Mouse (Mus musculus) intestine, postnatal 0 days (tissue): ENCODE measurements around the gene Pik3cd. TPM values are rescaled to one million over a fixed set of nuclear protein-coding genes. Genes with fewer than 3 reads are reported as not detected.
"Not testable (repeated sequence)": the region's sequence is repeated elsewhere in the genome, so short reads cannot be mapped to it uniquely, and the experiment has no call there.

Source experiments
- ATAC-seq: fragments of 200-750 bp; cut with Nextera tagmentation; 2 replicates; pipeline ENCODE4 v1.8.0; 2017; ENCODE audit warnings: mild to moderate bottlenecking, moderate TSS enrichment, moderate library complexity
- H3K27ac ChIP-seq: fragments of 300-500 bp; sonication (generic); 2 replicates; pipeline ENCODE4 v1.5.1; 2014; ENCODE audit warnings: mild to moderate bottlenecking, low read depth, low read length, moderate library complexity
- H3K27me3 ChIP-seq: fragments of 300-500 bp; sonication (generic); replicated peaks from 2 replicates; pipeline ENCODE4 v1.6.1; 2014; ENCODE audit warnings: low read length, mixed read lengths; ENCODE audit not compliant: control insufficient read depth, insufficient read depth
- H3K36me3 ChIP-seq: fragments of 300-500 bp; sonication (generic); 2 replicates; pipeline ENCODE4 v1.6.1; 2014; ENCODE audit warnings: mild to moderate bottlenecking, moderate library complexity; ENCODE audit not compliant: control insufficient read depth, insufficient read depth
- H3K4me1 ChIP-seq: fragments of 300-500 bp; sonication (generic); replicated peaks from 2 replicates; pipeline ENCODE4 v1.6.1; 2014; ENCODE audit warnings: antibody characterized with exemption, low read length, mixed read lengths; ENCODE audit not compliant: control insufficient read depth, insufficient read depth
- H3K4me2 ChIP-seq: fragments of 300-500 bp; sonication (generic); replicated peaks from 2 replicates; pipeline ENCODE4 v1.6.1; 2014; ENCODE audit warnings: low read depth, mild to moderate bottlenecking, moderate library complexity
- H3K4me3 ChIP-seq: fragments of 300-500 bp; sonication (generic); 2 replicates; pipeline ENCODE4 v1.5.1; 2014; ENCODE audit warnings: low read depth, low read length
- H3K9ac ChIP-seq: fragments of 300-500 bp; sonication (generic); 2 replicates; pipeline ENCODE4 v1.6.1; 2014; ENCODE audit warnings: mild to moderate bottlenecking, low read depth, low read length
- H3K9me3 ChIP-seq: fragments of 300-500 bp; sonication (generic); 2 replicates; pipeline ENCODE4 v1.6.1; 2016; ENCODE audit warnings: mixed run types; ENCODE audit not compliant: control insufficient read depth
- CTCF ChIP-seq: sonication (generic); IDR thresholded peaks from 2 replicates; pipeline ENCODE4 v1.5.1; 2016; ENCODE audit warnings: low read depth, mild to moderate bottlenecking, control low read depth, antibody characterized with exemption, moderate library complexity
- WGBS: fragments of 180-500 bp; shearing (Covaris S2); extraction: QIAGEN DNeasy Blood & Tissue Kit; methylation state at CpG from one replicate; pipeline ENCODE4 v1.1.7; 2014; 5-methylcytosine and 5-hydroxymethylcytosine counted together
- polyA plus RNA-seq: library from polyadenylated mRNA; unstranded; fragments of >200 nt; fragmentation: Nextera tagmentation; extraction: Ambion mirVana; gene quantifications from 2 replicates; pipeline ENCODE4 v1.2.1, GENCODE M21; 2015

The Pik3cd gene
- polyA plus RNA-seq, result 2.5 TPM in 2 replicates

DNA sequence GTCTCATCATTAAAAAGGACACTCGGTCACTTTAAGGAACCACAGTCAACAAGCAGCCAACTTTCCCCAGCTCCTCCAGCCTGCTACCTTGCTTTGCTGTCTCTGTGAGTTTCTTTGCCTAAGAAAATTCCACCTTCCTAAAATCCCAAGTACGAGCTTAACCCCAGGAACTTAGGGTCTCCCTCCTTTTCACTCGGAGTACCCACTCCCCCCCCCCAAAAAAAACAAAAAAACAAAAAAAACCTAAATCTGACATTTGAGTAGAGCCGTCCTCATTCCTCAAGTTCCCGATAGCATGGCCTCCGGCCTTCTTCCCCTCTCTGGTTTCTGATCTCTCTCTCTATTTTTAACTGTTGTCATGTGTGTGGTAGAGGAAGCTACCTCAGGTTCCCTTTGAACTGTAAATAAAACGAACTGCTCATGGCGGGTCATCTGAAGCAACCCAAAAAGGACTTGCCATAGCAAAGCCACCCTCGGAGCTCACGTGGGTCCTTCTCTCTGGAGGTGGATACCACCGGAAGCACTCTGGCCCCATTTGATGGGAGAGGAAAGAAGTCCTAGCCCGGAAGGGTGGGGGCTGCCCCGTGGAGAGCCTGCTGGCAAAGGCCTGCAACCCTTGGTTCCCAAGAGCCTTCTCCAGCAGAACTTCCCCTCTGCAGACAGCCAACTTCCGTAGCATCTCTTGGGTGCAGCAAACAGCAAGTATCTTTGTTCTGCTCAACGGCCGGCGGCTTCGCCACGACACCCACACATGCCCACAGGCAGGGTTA lies at the start of gene Pik3cd:
Gene Pik3cd (minus strand): TSS at position 362 of the 770 bp plus-strand sequence.
- ATAC-seq, result no peak
- no peak within 1 kb of the TSS for H3K9ac ChIP-seq
- no peak for TF ChIP-seq CTCF
- H3K4me2 ChIP-seq, result no peak within 1 kb of the TSS
- WGBS, result 73% methylated on average over 19 of the region's 19 CpGs
- H3K27me3 ChIP-seq, result no peaks in the 10 kb centered on the region
- no peak within 1 kb of the TSS for H3K4me3 ChIP-seq
- H3K36me3 ChIP-seq, result no peaks in the 10 kb centered on the region
- no peaks in the 10 kb centered on the region for H3K4me1 ChIP-seq
- no peak within 1 kb of the TSS for H3K27ac ChIP-seq
- no peaks in the 10 kb centered on the region for H3K9me3 ChIP-seq

- TF ChIP-seq CTCF, result no peak
- WGBS, result 64% methylated on average over 5 of the region's 5 CpGs
- H3K9me3 ChIP-seq, result no peaks in the 10 kb centered on the region
- H3K27ac ChIP-seq, result no peak overlapping the region
- no peak overlapping the region for H3K9ac ChIP-seq
- no peaks in the 10 kb centered on the region; the same call in 1 of the 2 replicates for H3K36me3 ChIP-seq
- H3K27me3 ChIP-seq, result no peaks in the 10 kb centered on the region
- no peak for ATAC-seq
- no peak overlapping the region for H3K4me3 ChIP-seq
- no peaks in the 10 kb centered on the region for H3K4me1 ChIP-seq
- H3K4me2 ChIP-seq, result no peak overlapping the region
Measured at GRCm38 (mm10) chr4:149750671-149751070, 48.3 kb upstream of the Pik3cd start.

DNA sequence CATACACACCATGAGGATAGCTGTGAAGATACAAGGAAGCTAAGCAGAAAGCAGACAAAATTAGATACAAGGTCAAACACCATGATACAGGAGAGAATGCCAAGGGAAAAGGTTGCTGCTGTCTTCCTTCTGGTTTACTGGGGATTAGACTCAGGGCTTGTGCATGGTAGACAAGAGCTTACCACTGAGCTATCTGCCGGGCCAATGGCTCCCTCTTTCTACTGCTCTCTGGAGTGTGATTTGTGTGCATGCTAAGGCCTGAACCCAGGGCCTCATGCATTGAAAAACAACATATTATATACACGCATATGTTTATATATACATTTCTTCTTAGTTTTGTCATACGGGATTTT lies 47.3 kb upstream of the Pik3cd start:
- not testable (repeated sequence) for H3K9me3 ChIP-seq, H3K36me3 ChIP-seq, H3K4me3 ChIP-seq, H3K4me1 ChIP-seq, ATAC-seq, H3K27ac ChIP-seq, H3K27me3 ChIP-seq, H3K4me2 ChIP-seq, H3K9ac ChIP-seq
- WGBS, result 83% methylated on average over 3 of the region's 3 CpGs

GRCm38 (mm10) chr4:149749003-149749662 lies 46.8 kb upstream of the Pik3cd start:
- TF ChIP-seq CTCF, result no peak
- Histone ChIP-seq H3K9me3 (no peaks in the 10 kb centered on the region), H3K4me2 (no peak overlapping the region), H3K27ac (no peak overlapping the region), H3K4me3 (no peak overlapping the region), H3K27me3 (no peaks in the 10 kb centered on the region), H3K9ac (no peak overlapping the region), H3K36me3 (no peaks in the 10 kb centered on the region; the same call in 1 of the 2 replicates), H3K4me1 (no peaks in the 10 kb centered on the region)
- 90% methylated on average over 18 of the region's 18 CpGs for WGBS
- no peak for ATAC-seq

DNA sequence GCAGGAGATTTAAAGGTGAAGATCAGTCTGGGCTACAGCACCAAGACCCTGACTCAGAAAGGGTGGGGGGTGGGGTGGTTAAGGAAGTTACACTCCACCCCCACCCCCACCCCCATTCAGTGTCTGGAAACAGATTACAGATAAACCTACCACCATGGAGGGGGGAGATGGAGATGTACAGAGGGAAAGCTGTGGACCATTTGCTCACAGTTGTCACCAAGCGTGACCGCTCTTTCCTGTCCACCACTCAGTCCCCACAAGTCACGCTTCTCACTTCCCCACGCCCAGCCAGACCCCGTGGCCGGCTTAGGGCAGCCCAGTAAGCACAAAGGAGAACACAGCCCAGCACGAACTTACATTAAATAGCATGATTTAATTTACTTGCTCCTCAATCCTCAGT lies 41.7 kb upstream of the Pik3cd start:
- Histone ChIP-seq H3K27ac (no peak overlapping the region), H3K27me3 (no peaks in the 10 kb centered on the region), H3K36me3 (peaks cover 4% of the 10 kb centered on the region; the same call in 1 of the 2 replicates), H3K9ac (no peak overlapping the region), H3K9me3 (no peaks in the 10 kb centered on the region), H3K4me2 (no peak overlapping the region), H3K4me3 (no peak overlapping the region), H3K4me1 (no peaks in the 10 kb centered on the region)
- 92% methylated on average over 7 of the region's 7 CpGs for WGBS
- TF ChIP-seq CTCF, result no peak
- ATAC-seq, result no peak

DNA sequence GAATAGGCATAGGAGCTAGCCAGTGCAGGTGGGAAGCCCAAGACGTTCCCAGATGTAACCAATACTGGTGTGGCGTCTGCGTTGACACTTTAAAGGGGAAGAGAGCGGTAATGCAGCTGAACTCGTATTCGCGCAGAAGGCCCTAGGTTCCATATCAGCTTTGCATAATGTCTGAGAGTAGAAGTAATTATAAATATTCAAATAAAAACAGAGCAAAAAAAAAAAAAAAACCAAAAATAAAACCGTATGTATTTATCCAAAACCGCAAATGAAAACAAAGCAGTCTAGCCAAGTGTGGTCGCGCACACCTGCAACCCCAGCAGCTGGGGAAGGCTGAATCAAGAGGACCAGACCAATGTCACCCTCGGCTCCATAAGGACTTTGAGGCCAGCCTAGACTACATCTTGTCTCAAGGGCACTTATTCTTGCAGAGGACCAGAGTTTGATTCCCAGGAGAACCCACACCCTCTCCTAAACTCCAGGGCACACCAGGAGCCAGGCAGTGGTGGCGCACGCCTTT lies 39.7 kb upstream of the Pik3cd start:
- ATAC-seq, result no peak
- TF ChIP-seq CTCF, result no peak
- H3K9me3 ChIP-seq, result no peaks in the 10 kb centered on the region
- WGBS, result 94% methylated on average over 14 of the region's 14 CpGs
- peaks cover 4% of the 10 kb centered on the region; the same call in 1 of the 2 replicates for H3K36me3 ChIP-seq
- 0 out of 2 replicates have a peak, but pooled peaks cover 2% of the 10 kb centered on the region for H3K4me1 ChIP-seq
- no peak overlapping the region for H3K27ac ChIP-seq
- H3K27me3 ChIP-seq, result no peaks in the 10 kb centered on the region
- H3K9ac ChIP-seq, result no peak overlapping the region
- H3K4me2 ChIP-seq, result no peak overlapping the region
- no peak overlapping the region for H3K4me3 ChIP-seq
